Mouse (Mus musculus) kidney, embryonic 16.5 days (tissue): ENCODE measurements at regions not wholly inside any gene's neighbourhood (a gene's known extent, or its start where the extent isn't known, plus 50 kb on each side); places are given as distances from the start of the nearest gene placed in this dataset.

ENCODE experiments used
- ATAC-seq: fragments of 200-750 bp; cut with Nextera tagmentation; 2 replicates; pipeline ENCODE4 v1.8.0; 2017; ENCODE audit warnings: moderate TSS enrichment; ENCODE audit not compliant: low FRiP score, low TSS enrichment
- H3K27ac ChIP-seq: fragments of 300-500 bp; sonication (generic); 2 replicates; pipeline ENCODE4 v1.5.1; 2014; ENCODE audit warnings: low read length
- H3K27me3 ChIP-seq: fragments of 300-500 bp; sonication (generic); 2 replicates; pipeline ENCODE4 v1.6.1; 2014; ENCODE audit warnings: low read length, control low read depth, mixed read lengths; ENCODE audit not compliant: insufficient read depth
- H3K36me3 ChIP-seq: fragments of 300-500 bp; sonication (generic); 2 replicates; pipeline ENCODE4 v1.6.1; 2014; ENCODE audit warnings: low read length, control low read depth, mixed read lengths; ENCODE audit not compliant: insufficient read depth
- H3K4me1 ChIP-seq: fragments of 300-500 bp; sonication (generic); 2 replicates; pipeline ENCODE4 v1.6.1; 2014; ENCODE audit warnings: low read length, control low read depth, mixed read lengths; ENCODE audit not compliant: insufficient read depth
- H3K4me2 ChIP-seq: fragments of 300-500 bp; sonication (generic); replicated peaks from 2 replicates; pipeline ENCODE4 v1.6.1; 2014; ENCODE audit warnings: low read depth, low read length
- H3K4me3 ChIP-seq: fragments of 300-500 bp; sonication (generic); 2 replicates; pipeline ENCODE4 v1.5.1; 2014; ENCODE audit warnings: mild to moderate bottlenecking, low read length
- H3K9ac ChIP-seq: fragments of 300-500 bp; sonication (generic); replicated peaks from 2 replicates; pipeline ENCODE4 v1.6.1; 2014; ENCODE audit warnings: low read length
- H3K9me3 ChIP-seq: fragments of 300-500 bp; sonication (generic); 2 replicates; pipeline ENCODE4 v1.6.1; 2016; ENCODE audit warnings: low read length, control low read depth
- WGBS: fragments of 180-500 bp; shearing (Covaris S2); extraction: QIAGEN DNeasy Blood & Tissue Kit; methylation state at CpG from one replicate; pipeline ENCODE4 v1.1.7; 2014; 5-methylcytosine and 5-hydroxymethylcytosine counted together

GRCm38 (mm10) chr14:31891500-31892185, 61.2 kb upstream of the Ankrd28 start:
- H3K9me3 ChIP-seq: no peaks in the 10 kb centered on the region
- H3K4me2 ChIP-seq: peak overlapping the region; percentile 51
- peak overlapping the region; percentile 44 for H3K27ac ChIP-seq
- 5% methylated on average over 16 of the region's 16 CpGs for WGBS
- peaks cover 16% of the 10 kb centered on the region for H3K4me1 ChIP-seq
- peak overlapping the region; percentile 14; the same call in 1 of the 2 replicates for H3K4me3 ChIP-seq
- ATAC-seq: peak; percentile 90
- no peaks in the 10 kb centered on the region; the same call in 1 of the 2 replicates for H3K27me3 ChIP-seq
- no peaks in the 10 kb centered on the region for H3K36me3 ChIP-seq
- H3K9ac ChIP-seq: peak overlapping the region; percentile 26; the same call in 1 of the 2 replicates

- Histone ChIP-seq H3K9me3 (no peaks in the 10 kb centered on the region), H3K4me1 (peaks cover 16% of the 10 kb centered on the region), H3K36me3 (no peaks in the 10 kb centered on the region), H3K4me3 (no peak overlapping the region), H3K9ac (no peak overlapping the region), H3K27me3 (no peaks in the 10 kb centered on the region; the same call in 1 of the 2 replicates), H3K27ac (no peak overlapping the region), H3K4me2 (no peak overlapping the region)
- ATAC-seq: peak; percentile 35; the same call in 1 of the 2 replicates
- WGBS: 19% methylated on average over 6 of the region's 6 CpGs
Observed at GRCm38 (mm10) chr14:31892186-31892510, 61.7 kb upstream of the Ankrd28 start.

- no peaks in the 10 kb centered on the region for H3K27me3 ChIP-seq
- no peaks in the 10 kb centered on the region for H3K9me3 ChIP-seq
- no peak for ATAC-seq
- H3K27ac ChIP-seq: no peak overlapping the region
- no peak overlapping the region for H3K9ac ChIP-seq
- H3K4me1 ChIP-seq: peaks cover 8% of the 10 kb centered on the region
- no peaks in the 10 kb centered on the region for H3K36me3 ChIP-seq
- no peak overlapping the region for H3K4me2 ChIP-seq
- H3K4me3 ChIP-seq: no peak overlapping the region
- 70% methylated on average over 1 of the region's 1 CpGs for WGBS
Observed at GRCm38 (mm10) chr14:31896500-31896899, 66.0 kb upstream of the Ankrd28 start.

- no peak for ATAC-seq
- Histone ChIP-seq H3K9ac (no peak overlapping the region), H3K36me3 (no peaks in the 10 kb centered on the region), H3K27me3 (no peaks in the 10 kb centered on the region), H3K9me3 (no peaks in the 10 kb centered on the region), H3K4me3 (no peak overlapping the region), H3K4me2 (no peak overlapping the region), H3K4me1 (no peaks in the 10 kb centered on the region), H3K27ac (no peak overlapping the region)
- 68% methylated on average over 8 of the region's 8 CpGs for WGBS
Observed at GRCm38 (mm10) chr14:31899504-31899903, 69.1 kb upstream of the Ankrd28 start.

GRCm38 (mm10) chr14:31899906-31900305, 69.5 kb upstream of the Ankrd28 start:
- no peaks in the 10 kb centered on the region for H3K27me3 ChIP-seq
- H3K27ac ChIP-seq: no peak overlapping the region
- WGBS: 83% methylated on average over 4 of the region's 4 CpGs
- H3K9me3 ChIP-seq: no peaks in the 10 kb centered on the region
- H3K36me3 ChIP-seq: no peaks in the 10 kb centered on the region
- ATAC-seq: no peak
- H3K4me1 ChIP-seq: no peaks in the 10 kb centered on the region
- H3K9ac ChIP-seq: no peak overlapping the region
- H3K4me3 ChIP-seq: no peak overlapping the region
- no peak overlapping the region for H3K4me2 ChIP-seq

GRCm38 (mm10) chr14:31901901-31902300, 71.5 kb upstream of the Ankrd28 start:
- H3K36me3 ChIP-seq: no peaks in the 10 kb centered on the region
- no peak overlapping the region for H3K4me3 ChIP-seq
- H3K27ac ChIP-seq: no peak overlapping the region
- H3K4me1 ChIP-seq: no peaks in the 10 kb centered on the region
- H3K9ac ChIP-seq: no peak overlapping the region
- no peak for ATAC-seq
- H3K27me3 ChIP-seq: no peaks in the 10 kb centered on the region
- WGBS: 33% methylated on average over 4 of the region's 4 CpGs
- H3K9me3 ChIP-seq: no peaks in the 10 kb centered on the region
- H3K4me2 ChIP-seq: no peak overlapping the region

- Histone ChIP-seq H3K4me1 (no peaks in the 10 kb centered on the region), H3K4me3 (no peak overlapping the region), H3K9ac (no peak overlapping the region), H3K27me3 (no peaks in the 10 kb centered on the region), H3K36me3 (no peaks in the 10 kb centered on the region), H3K27ac (no peak overlapping the region), H3K4me2 (no peak overlapping the region), H3K9me3 (no peaks in the 10 kb centered on the region)
- WGBS: 70% methylated on average over 3 of the region's 3 CpGs
- no peak for ATAC-seq
Observed at GRCm38 (mm10) chr14:31903664-31904063, 73.2 kb upstream of the Ankrd28 start.

- ATAC-seq: no peak
- Histone ChIP-seq H3K4me1 (no peaks in the 10 kb centered on the region), H3K27me3 (no peaks in the 10 kb centered on the region), H3K9ac (no peak overlapping the region), H3K4me2 (no peak overlapping the region), H3K36me3 (no peaks in the 10 kb centered on the region), H3K4me3 (no peak overlapping the region), H3K9me3 (no peaks in the 10 kb centered on the region), H3K27ac (no peak overlapping the region)
- WGBS: 61% methylated on average over 7 of the region's 7 CpGs
Observed at GRCm38 (mm10) chr14:31908591-31908990, 78.1 kb upstream of the Ankrd28 start.

GRCm38 (mm10) chr14:31909291-31909690, 78.8 kb upstream of the Ankrd28 start:
- H3K4me2 ChIP-seq: no peak overlapping the region
- no peak overlapping the region for H3K9ac ChIP-seq
- peak; percentile 15; the same call in 1 of the 2 replicates for ATAC-seq
- H3K27me3 ChIP-seq: no peaks in the 10 kb centered on the region
- peak overlapping the region; percentile 48; the same call in 1 of the 2 replicates for H3K27ac ChIP-seq
- H3K9me3 ChIP-seq: no peaks in the 10 kb centered on the region
- H3K4me1 ChIP-seq: no peaks in the 10 kb centered on the region; the same call in 1 of the 2 replicates
- no peak overlapping the region for H3K4me3 ChIP-seq
- 43% methylated on average over 4 of the region's 4 CpGs for whole genome bisulfite sequencing
- H3K36me3 ChIP-seq: no peaks in the 10 kb centered on the region

- no peaks in the 10 kb centered on the region for H3K36me3 ChIP-seq
- H3K27ac ChIP-seq: no peak overlapping the region
- no peaks in the 10 kb centered on the region; the same call in 1 of the 2 replicates for H3K4me1 ChIP-seq
- no peak overlapping the region for H3K4me2 ChIP-seq
- WGBS: 92% methylated on average over 2 of the region's 2 CpGs
- H3K27me3 ChIP-seq: no peaks in the 10 kb centered on the region
- H3K9me3 ChIP-seq: no peaks in the 10 kb centered on the region
- H3K4me3 ChIP-seq: no peak overlapping the region
- no peak for ATAC-seq
- no peak overlapping the region for H3K9ac ChIP-seq
Observed at GRCm38 (mm10) chr14:31910809-31911208, 80.4 kb upstream of the Ankrd28 start.
